Mouse (Mus musculus) forebrain, embryonic 15.5 days (tissue): ENCODE data around the gene Fam172a. TPM values are rescaled to one million over a fixed set of nuclear protein-coding genes. Genes with fewer than 3 reads are reported as not detected.

Source experiments
- ATAC-seq: fragments of 200-750 bp; cut with Nextera tagmentation; replicated peaks from 2 replicates; pipeline ENCODE4 v1.8.0; 2017; ENCODE audit warnings: mild to moderate bottlenecking, moderate TSS enrichment, moderate library complexity
- H3K27ac ChIP-seq: fragments of 300-500 bp; sonication (generic); replicated peaks from 2 replicates; pipeline ENCODE4 v1.5.1; 2015; ENCODE audit warnings: mild to moderate bottlenecking, inconsistent platforms
- H3K27me3 ChIP-seq: fragments of 300-500 bp; sonication (generic); 2 replicates; pipeline ENCODE4 v1.6.1; 2015; ENCODE audit warnings: inconsistent platforms
- H3K36me3 ChIP-seq: fragments of 300-500 bp; sonication (generic); 2 replicates; pipeline ENCODE4 v1.6.1; 2015; ENCODE audit warnings: mild to moderate bottlenecking, inconsistent platforms
- H3K4me1 ChIP-seq: fragments of 300-500 bp; sonication (generic); 2 replicates; pipeline ENCODE4 v1.6.1; 2015; ENCODE audit warnings: inconsistent platforms
- H3K4me2 ChIP-seq: fragments of 300-500 bp; sonication (generic); replicated peaks from 2 replicates; pipeline ENCODE4 v1.6.1; 2015; ENCODE audit warnings: mild to moderate bottlenecking, inconsistent platforms
- H3K4me3 ChIP-seq: fragments of 300-500 bp; sonication (generic); 2 replicates; pipeline ENCODE4 v1.5.1; 2015; ENCODE audit warnings: mild to moderate bottlenecking, inconsistent platforms
- H3K9ac ChIP-seq: fragments of 300-500 bp; sonication (generic); replicated peaks from 2 replicates; pipeline ENCODE4 v1.6.1; 2015; ENCODE audit warnings: mild to moderate bottlenecking, inconsistent platforms
- H3K9me3 ChIP-seq: fragments of 300-500 bp; sonication (generic); 2 replicates; pipeline ENCODE4 v1.6.1; 2016; ENCODE audit warnings: inconsistent platforms
- WGBS: fragments of 180-500 bp; shearing (Covaris S2); methylation state at CpG from one replicate; pipeline ENCODE4 v1.1.7; 2015; ENCODE audit warnings: mixed read lengths; 5-methylcytosine and 5-hydroxymethylcytosine counted together
- polyA plus RNA-seq: library from polyadenylated mRNA; unstranded; fragments of >200 nt; fragmentation: Nextera tagmentation; extraction: Ambion mirVana; gene quantifications from 2 replicates; pipeline ENCODE4 v1.2.1, GENCODE M21; 2015

Fam172a gene
- polyA plus RNA-seq, 1 experiment from 2014 or later = 58.8 TPM

DNA sequence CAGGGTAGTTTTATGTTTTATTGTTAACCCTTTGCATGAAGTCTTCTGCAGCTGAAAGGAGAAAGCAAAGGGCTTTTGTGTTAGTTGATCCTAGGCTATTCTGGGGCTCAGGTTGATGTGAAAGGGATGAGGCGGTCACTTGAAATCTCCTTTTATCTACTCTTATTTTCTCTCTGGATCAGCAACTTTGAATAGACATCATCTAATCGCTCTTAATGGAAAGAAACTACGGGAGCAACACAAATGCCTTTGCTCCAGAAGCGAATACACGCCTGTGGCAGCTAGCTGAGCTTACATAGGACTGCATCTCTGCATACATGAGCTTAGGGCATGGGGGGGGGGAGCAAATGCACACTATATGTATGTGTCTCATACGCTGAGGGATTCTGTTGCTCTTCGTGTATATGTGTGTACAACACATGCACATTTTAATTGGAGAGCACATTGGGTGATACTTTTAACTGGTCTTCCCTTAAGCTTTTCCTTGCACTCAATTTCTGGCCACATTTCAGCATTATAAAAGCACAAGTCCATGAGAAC lies 505.1 kb downstream of the Fam172a start:
- peak overlapping the region; percentile 38 for H3K9ac ChIP-seq
- peaks cover 57% of the 10 kb centered on the region for H3K4me1 ChIP-seq
- ATAC-seq = no peak
- peak overlapping the region; percentile 60 for H3K4me2 ChIP-seq
- H3K27me3 ChIP-seq = no peaks in the 10 kb centered on the region
- H3K27ac ChIP-seq = peak overlapping the region; percentile 68
- H3K36me3 ChIP-seq = no peaks in the 10 kb centered on the region
- H3K9me3 ChIP-seq = no peaks in the 10 kb centered on the region
- WGBS = 18% methylated on average over 7 of the region's 7 CpGs
- peak overlapping the region; percentile 4 for H3K4me3 ChIP-seq

DNA sequence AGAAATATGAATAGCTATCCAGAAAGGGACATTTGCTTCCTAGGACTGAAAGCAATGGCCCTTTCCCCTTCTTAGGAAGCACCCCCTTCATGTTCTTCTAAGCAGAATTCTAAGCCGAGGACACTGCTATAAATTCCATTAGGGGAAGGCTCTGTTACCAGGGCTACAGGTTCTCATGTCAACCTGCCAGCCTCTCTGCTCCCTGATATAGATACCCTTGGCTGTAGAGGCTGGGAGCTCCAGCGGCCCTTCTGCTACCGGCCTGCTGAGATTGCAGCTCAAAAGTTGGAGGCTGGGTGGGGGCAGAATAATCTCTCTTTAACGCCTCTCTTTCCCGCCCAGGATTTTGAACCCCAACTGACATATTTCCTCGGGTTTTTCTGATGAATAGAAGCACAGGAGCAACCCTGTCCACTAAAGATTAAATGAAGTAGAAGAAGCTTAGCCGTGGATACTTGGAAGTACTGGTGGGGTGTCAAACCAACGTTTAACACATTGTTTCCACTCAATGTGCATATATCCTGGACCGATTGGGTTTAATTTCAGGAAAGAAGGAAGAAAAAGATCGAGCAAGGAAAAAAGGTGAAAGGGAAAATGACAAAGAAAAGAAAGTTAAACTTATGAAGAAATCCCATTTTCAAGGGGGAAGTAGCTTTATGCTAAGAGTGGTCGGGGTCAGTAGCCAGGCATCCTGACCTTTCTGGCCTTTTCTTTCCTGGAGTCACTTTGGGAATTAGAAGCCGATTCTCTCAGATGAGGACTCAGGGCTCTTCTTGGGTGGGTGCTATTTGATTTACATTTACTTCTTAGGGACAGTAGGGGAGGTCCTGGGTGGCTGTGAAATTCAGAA lies 506.2 kb downstream of the Fam172a start:
- Histone ChIP-seq H3K9me3 (no peaks in the 10 kb centered on the region), H3K9ac (peak overlapping the region; percentile 38), H3K27me3 (no peaks in the 10 kb centered on the region), H3K4me3 (peak overlapping the region; percentile 9), H3K4me2 (peak overlapping the region; percentile 60), H3K27ac (peak overlapping the region; percentile 75), H3K4me1 (peaks cover 60% of the 10 kb centered on the region), H3K36me3 (no peaks in the 10 kb centered on the region)
- no peak for ATAC-seq
- 7% methylated on average over 12 of the region's 12 CpGs for WGBS

GRCm38 (mm10) chr13:78208689-78209410 lies 507.0 kb downstream of the Fam172a start:
- Histone ChIP-seq H3K4me2 (peak overlapping the region; percentile 60), H3K4me1 (peaks cover 63% of the 10 kb centered on the region), H3K9ac (peak overlapping the region; percentile 47), H3K4me3 (peak overlapping the region; percentile 34; the same call in 1 of the 2 replicates), H3K27ac (peak overlapping the region; percentile 75), H3K9me3 (no peaks in the 10 kb centered on the region), H3K27me3 (no peaks in the 10 kb centered on the region), H3K36me3 (no peaks in the 10 kb centered on the region)
- no peak for ATAC-seq
- WGBS = 12% methylated on average over 14 of the region's 14 CpGs

- Histone ChIP-seq H3K9me3 (no peaks in the 10 kb centered on the region), H3K4me2 (peak overlapping the region; percentile 60), H3K27ac (peak overlapping the region; percentile 75), H3K9ac (peak overlapping the region; percentile 47), H3K4me1 (peaks cover 56% of the 10 kb centered on the region), H3K27me3 (no peaks in the 10 kb centered on the region), H3K36me3 (no peaks in the 10 kb centered on the region), H3K4me3 (peak overlapping the region; percentile 34)
- WGBS = 3% methylated on average over 12 of the region's 12 CpGs
- ATAC-seq = peak; percentile 23
Observed at GRCm38 (mm10) chr13:78209611-78210028, 507.8 kb downstream of the Fam172a start.

DNA sequence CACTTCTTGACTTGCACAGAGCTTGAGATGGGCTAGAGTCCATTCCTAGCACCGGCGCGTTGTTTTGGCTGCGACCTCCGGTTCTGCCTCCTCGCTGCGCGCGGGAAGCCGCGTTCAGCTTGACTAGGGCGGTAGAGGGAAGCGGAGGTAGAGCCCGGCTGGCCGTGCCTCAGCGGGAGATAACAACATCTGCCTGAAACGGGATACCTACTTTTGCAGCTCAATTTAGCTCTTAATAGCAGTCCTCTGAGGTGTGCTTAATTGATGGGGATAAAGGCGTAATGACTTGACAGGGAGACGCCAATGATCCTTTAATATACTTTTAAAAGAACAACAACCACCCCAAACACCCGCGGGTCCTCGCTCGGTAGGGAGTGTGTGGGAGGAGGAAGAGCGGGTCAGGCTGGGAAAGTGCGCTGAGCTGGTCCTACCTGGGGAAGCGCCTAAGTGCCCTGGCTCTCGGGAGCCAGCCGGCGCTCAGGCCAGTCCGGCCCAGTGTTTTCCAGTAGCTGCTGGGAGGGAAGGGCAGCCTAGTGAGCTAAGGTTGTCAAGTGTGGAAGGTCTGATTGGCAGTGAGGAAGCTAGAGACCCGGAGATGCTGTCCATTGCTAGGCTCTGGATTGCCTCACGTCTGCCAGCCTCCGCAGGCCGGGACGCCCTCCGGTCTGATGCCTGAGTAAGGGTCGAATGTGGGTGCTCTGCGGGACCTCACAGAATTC lies 508.4 kb downstream of the Fam172a start:
- Histone ChIP-seq H3K9me3 (no peaks in the 10 kb centered on the region), H3K4me3 (peak overlapping the region; percentile 34), H3K9ac (peak overlapping the region; percentile 47), H3K4me2 (peak overlapping the region; percentile 60), H3K27ac (peak overlapping the region; percentile 75), H3K36me3 (no peaks in the 10 kb centered on the region), H3K27me3 (no peaks in the 10 kb centered on the region), H3K4me1 (peaks cover 51% of the 10 kb centered on the region)
- peak; percentile 57 for ATAC-seq
- 1% methylated on average over 38 of the region's 38 CpGs for WGBS

DNA sequence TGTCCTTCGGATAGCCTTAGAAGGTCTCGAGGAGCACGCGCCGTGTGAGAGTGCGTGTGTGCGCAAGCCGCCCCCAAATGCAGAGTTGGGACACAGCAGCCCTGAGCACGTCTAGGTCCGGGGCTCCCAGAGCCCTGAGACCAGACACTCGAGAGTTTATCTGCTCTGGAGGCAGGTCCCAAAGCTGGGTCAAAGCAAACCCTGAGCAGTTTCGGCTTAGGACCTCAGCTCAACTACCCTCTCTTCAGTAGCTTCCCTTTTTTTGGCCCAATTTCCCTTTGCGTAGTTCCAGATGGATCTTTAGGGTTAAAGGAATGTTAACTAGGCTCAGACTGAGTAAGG lies 508.9 kb downstream of the Fam172a start:
- Histone ChIP-seq H3K9ac (peak overlapping the region; percentile 47), H3K36me3 (no peaks in the 10 kb centered on the region), H3K4me1 (peaks cover 47% of the 10 kb centered on the region), H3K4me3 (peak overlapping the region; percentile 34), H3K27me3 (no peaks in the 10 kb centered on the region), H3K9me3 (no peaks in the 10 kb centered on the region), H3K4me2 (peak overlapping the region; percentile 60), H3K27ac (peak overlapping the region; percentile 75)
- WGBS = 4% methylated on average over 13 of the region's 13 CpGs
- peak; percentile 44 for ATAC-seq

GRCm38 (mm10) chr13:78211231-78212010 lies 509.6 kb downstream of the Fam172a start:
- Histone ChIP-seq H3K4me3 (no peak overlapping the region), H3K9ac (0 out of 2 replicates have a peak overlapping the region, but pooled peaks have one; percentile 5), H3K4me2 (peak overlapping the region; percentile 60), H3K36me3 (no peaks in the 10 kb centered on the region), H3K27me3 (no peaks in the 10 kb centered on the region), H3K4me1 (peaks cover 47% of the 10 kb centered on the region), H3K27ac (peak overlapping the region; percentile 75), H3K9me3 (no peaks in the 10 kb centered on the region)
- no peak for ATAC-seq
- WGBS = 21% methylated on average over 14 of the region's 14 CpGs

DNA sequence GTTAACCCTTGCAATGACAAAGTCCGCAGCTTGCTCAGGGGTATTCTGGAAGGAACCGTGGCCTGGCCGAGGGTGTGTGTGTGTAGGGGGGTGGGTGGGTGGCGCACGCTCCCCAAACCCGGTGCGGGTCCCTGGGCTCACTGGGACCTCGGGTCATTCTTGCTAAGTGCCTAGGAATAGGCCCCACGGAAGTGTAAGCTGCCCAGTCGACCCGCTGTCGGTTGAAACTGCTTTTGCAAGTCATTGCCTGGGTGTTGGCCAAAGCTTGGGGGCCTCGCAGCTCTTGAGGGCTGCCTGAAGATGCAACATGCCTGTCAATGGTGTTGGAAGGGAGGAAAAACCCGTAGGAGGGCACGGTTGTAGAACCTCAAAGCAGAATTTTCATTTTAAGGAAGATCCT lies 510.3 kb downstream of the Fam172a start:
- no peak for ATAC-seq
- Histone ChIP-seq H3K4me2 (0 out of 2 replicates have a peak overlapping the region, but pooled peaks have one; percentile 60), H3K27ac (no peak overlapping the region; the same call in 1 of the 2 replicates), H3K9ac (0 out of 2 replicates have a peak overlapping the region, but pooled peaks have one; percentile 5), H3K27me3 (no peaks in the 10 kb centered on the region), H3K4me3 (no peak overlapping the region), H3K36me3 (no peaks in the 10 kb centered on the region), H3K9me3 (no peaks in the 10 kb centered on the region), H3K4me1 (peaks cover 46% of the 10 kb centered on the region)
- 34% methylated on average over 15 of the region's 15 CpGs for WGBS

GRCm38 (mm10) chr13:78213155-78213554 lies 511.3 kb downstream of the Fam172a start:
- Histone ChIP-seq H3K27me3 (no peaks in the 10 kb centered on the region), H3K36me3 (no peaks in the 10 kb centered on the region), H3K4me2 (no peak overlapping the region), H3K9me3 (no peaks in the 10 kb centered on the region), H3K27ac (no peak overlapping the region), H3K4me3 (no peak overlapping the region), H3K9ac (no peak overlapping the region), H3K4me1 (peaks cover 38% of the 10 kb centered on the region)
- WGBS = 23% methylated on average over 2 of the region's 2 CpGs
- ATAC-seq = no peak

DNA sequence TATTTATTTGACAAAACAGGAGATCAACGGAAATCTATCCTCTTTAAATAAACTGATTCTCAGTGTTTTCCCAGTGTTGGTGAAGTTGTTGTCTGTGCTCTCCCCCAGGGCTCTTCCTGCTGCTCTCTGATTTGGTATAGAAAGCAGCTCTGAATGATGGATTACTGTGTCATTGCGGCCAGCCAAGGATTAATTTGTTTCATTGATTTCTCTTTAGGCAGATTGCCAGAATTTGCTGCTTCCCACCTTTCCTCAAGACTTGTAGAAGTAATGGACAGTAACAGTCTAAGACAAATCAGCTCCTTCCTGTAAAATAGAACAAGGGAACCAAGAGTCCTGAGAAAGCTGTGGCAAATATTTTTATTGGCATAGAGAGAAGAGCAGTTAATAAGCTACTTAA lies 513.4 kb downstream of the Fam172a start:
- 30% methylated on average over 2 of the region's 2 CpGs for WGBS
- no peaks in the 10 kb centered on the region for H3K27me3 ChIP-seq
- no peaks in the 10 kb centered on the region for H3K9me3 ChIP-seq
- H3K36me3 ChIP-seq = peaks cover 2% of the 10 kb centered on the region; the same call in 1 of the 2 replicates
- H3K4me2 ChIP-seq = no peak overlapping the region
- H3K27ac ChIP-seq = no peak overlapping the region
- H3K4me1 ChIP-seq = peaks cover 20% of the 10 kb centered on the region
- H3K4me3 ChIP-seq = no peak overlapping the region
- H3K9ac ChIP-seq = no peak overlapping the region
- ATAC-seq = no peak
